Mouse (Mus musculus): Measurements from ENCODE around the gene Lif. TPM values are rescaled to one million over a fixed set of nuclear protein-coding genes. Genes with fewer than 3 reads are reported as not detected.

Gene Lif
- polyA plus RNA-seq, 1 experiment from 2014 or later = not detected

- no peak for ATAC-seq (ENCODE audit: low read depth)
- no peak overlapping the region for H3K9ac ChIP-seq (replicated peaks; ENCODE audit: low read depth, low read length)
- H3K4me2 ChIP-seq (ENCODE audit: low read depth, low read length) = no peak overlapping the region
- H3K4me1 ChIP-seq (ENCODE audit: control insufficient read depth, insufficient read depth, low read length) = no peaks in the 10 kb centered on the region
- H3K27me3 ChIP-seq (ENCODE audit: control insufficient read depth, insufficient read depth, low read length) = no peaks in the 10 kb centered on the region
- 65% methylated on average over 2 of the region's 2 CpGs for WGBS
- H3K36me3 ChIP-seq (ENCODE audit: control insufficient read depth, insufficient read depth, low read length) = no peaks in the 10 kb centered on the region
- no peaks in the 10 kb centered on the region for H3K9me3 ChIP-seq (ENCODE audit: control insufficient read depth, low read length)
- H3K27ac ChIP-seq (ENCODE audit: low read depth, low read length) = no peak overlapping the region
- no peak overlapping the region for H3K4me3 ChIP-seq (ENCODE audit: low read depth, low read length)
Observed at GRCm38 (mm10) chr11:4224223-4224622, 33.1 kb upstream of the Lif start.

GRCm38 (mm10) chr11:4226569-4227325, 30.6 kb upstream of the Lif start:
- H3K9me3 ChIP-seq (ENCODE audit: control insufficient read depth, low read length) = no peaks in the 10 kb centered on the region
- 81% methylated on average over 5 of the region's 5 CpGs for WGBS
- H3K9ac ChIP-seq (replicated peaks; ENCODE audit: low read depth, low read length) = no peak overlapping the region
- no peak for ATAC-seq (ENCODE audit: low read depth)
- H3K27me3 ChIP-seq (ENCODE audit: control insufficient read depth, insufficient read depth, low read length) = no peaks in the 10 kb centered on the region
- H3K36me3 ChIP-seq (ENCODE audit: control insufficient read depth, insufficient read depth, low read length) = no peaks in the 10 kb centered on the region
- no peaks in the 10 kb centered on the region for H3K4me1 ChIP-seq (ENCODE audit: control insufficient read depth, insufficient read depth, low read length)
- no peak overlapping the region for H3K27ac ChIP-seq (ENCODE audit: low read depth, low read length)
- H3K4me3 ChIP-seq (ENCODE audit: low read depth, low read length) = no peak overlapping the region
- H3K4me2 ChIP-seq (ENCODE audit: low read depth, low read length) = no peak overlapping the region

GRCm38 (mm10) chr11:4228463-4228862, 28.9 kb upstream of the Lif start:
- 50% methylated on average over 8 of the region's 8 CpGs for WGBS
- ATAC-seq (ENCODE audit: low read depth) = no peak
- Histone ChIP-seq H3K9me3 (ENCODE audit: control insufficient read depth, low read length) (no peaks in the 10 kb centered on the region), H3K27ac (ENCODE audit: low read depth, low read length) (no peak overlapping the region), H3K4me1 (ENCODE audit: control insufficient read depth, insufficient read depth, low read length) (no peaks in the 10 kb centered on the region), H3K36me3 (ENCODE audit: control insufficient read depth, insufficient read depth, low read length) (no peaks in the 10 kb centered on the region), H3K4me2 (ENCODE audit: low read depth, low read length) (no peak overlapping the region), H3K4me3 (ENCODE audit: low read depth, low read length) (no peak overlapping the region), H3K27me3 (ENCODE audit: control insufficient read depth, insufficient read depth, low read length) (no peaks in the 10 kb centered on the region), H3K9ac (replicated peaks; ENCODE audit: low read depth, low read length) (no peak overlapping the region)

GRCm38 (mm10) chr11:4229841-4230240, 27.5 kb upstream of the Lif start:
- Histone ChIP-seq H3K4me1 (ENCODE audit: control insufficient read depth, insufficient read depth, low read length) (no peaks in the 10 kb centered on the region), H3K36me3 (ENCODE audit: control insufficient read depth, insufficient read depth, low read length) (no peaks in the 10 kb centered on the region), H3K4me2 (ENCODE audit: low read depth, low read length) (no peak overlapping the region), H3K27ac (ENCODE audit: low read depth, low read length) (no peak overlapping the region), H3K9me3 (ENCODE audit: control insufficient read depth, low read length) (no peaks in the 10 kb centered on the region), H3K4me3 (ENCODE audit: low read depth, low read length) (no peak overlapping the region), H3K9ac (replicated peaks; ENCODE audit: low read depth, low read length) (no peak overlapping the region), H3K27me3 (ENCODE audit: control insufficient read depth, insufficient read depth, low read length) (no peaks in the 10 kb centered on the region)
- 67% methylated on average over 4 of the region's 4 CpGs for WGBS
- no peak for ATAC-seq (ENCODE audit: low read depth)

GRCm38 (mm10) chr11:4231435-4231834, 25.9 kb upstream of the Lif start:
- WGBS = 92% methylated on average over 2 of the region's 2 CpGs
- Histone ChIP-seq H3K27me3 (ENCODE audit: control insufficient read depth, insufficient read depth, low read length) (no peaks in the 10 kb centered on the region), H3K36me3 (ENCODE audit: control insufficient read depth, insufficient read depth, low read length) (no peaks in the 10 kb centered on the region), H3K4me3 (ENCODE audit: low read depth, low read length) (no peak overlapping the region), H3K9me3 (ENCODE audit: control insufficient read depth, low read length) (no peaks in the 10 kb centered on the region), H3K27ac (ENCODE audit: low read depth, low read length) (no peak overlapping the region), H3K4me1 (ENCODE audit: control insufficient read depth, insufficient read depth, low read length) (no peaks in the 10 kb centered on the region), H3K4me2 (ENCODE audit: low read depth, low read length) (no peak overlapping the region), H3K9ac (replicated peaks; ENCODE audit: low read depth, low read length) (no peak overlapping the region)
- ATAC-seq (ENCODE audit: low read depth) = no peak

- no peak overlapping the region for H3K4me3 ChIP-seq (ENCODE audit: low read depth, low read length)
- no peaks in the 10 kb centered on the region for H3K9me3 ChIP-seq (ENCODE audit: control insufficient read depth, low read length)
- H3K4me2 ChIP-seq (ENCODE audit: low read depth, low read length) = no peak overlapping the region
- H3K36me3 ChIP-seq (ENCODE audit: control insufficient read depth, insufficient read depth, low read length) = no peaks in the 10 kb centered on the region
- ATAC-seq (ENCODE audit: low read depth) = no peak
- 70% methylated on average over 12 of the region's 12 CpGs for WGBS
- no peaks in the 10 kb centered on the region for H3K27me3 ChIP-seq (ENCODE audit: control insufficient read depth, insufficient read depth, low read length)
- H3K4me1 ChIP-seq (ENCODE audit: control insufficient read depth, insufficient read depth, low read length) = no peaks in the 10 kb centered on the region
- H3K9ac ChIP-seq (replicated peaks; ENCODE audit: low read depth, low read length) = no peak overlapping the region
- no peak overlapping the region for H3K27ac ChIP-seq (ENCODE audit: low read depth, low read length)
Observed at GRCm38 (mm10) chr11:4232644-4233043, 24.7 kb upstream of the Lif start.

- Histone ChIP-seq H3K27me3 (ENCODE audit: control insufficient read depth, insufficient read depth, low read length) (no peaks in the 10 kb centered on the region), H3K4me2 (ENCODE audit: low read depth, low read length) (no peak overlapping the region), H3K36me3 (ENCODE audit: control insufficient read depth, insufficient read depth, low read length) (no peaks in the 10 kb centered on the region), H3K4me3 (ENCODE audit: low read depth, low read length) (no peak overlapping the region), H3K4me1 (ENCODE audit: control insufficient read depth, insufficient read depth, low read length) (no peaks in the 10 kb centered on the region), H3K27ac (ENCODE audit: low read depth, low read length) (no peak overlapping the region), H3K9me3 (ENCODE audit: control insufficient read depth, low read length) (no peaks in the 10 kb centered on the region), H3K9ac (replicated peaks; ENCODE audit: low read depth, low read length) (no peak overlapping the region)
- ATAC-seq (ENCODE audit: low read depth) = no peak
- WGBS = 91% methylated on average over 6 of the region's 6 CpGs
Observed at GRCm38 (mm10) chr11:4235052-4235655, 22.2 kb upstream of the Lif start.

- H3K36me3 ChIP-seq (ENCODE audit: control insufficient read depth, insufficient read depth, low read length) = no peaks in the 10 kb centered on the region
- ATAC-seq (ENCODE audit: low read depth) = no peak
- 80% methylated on average over 16 of the region's 16 CpGs for WGBS
- no peak within 1 kb of the TSS for H3K4me2 ChIP-seq (ENCODE audit: low read depth, low read length)
- H3K9me3 ChIP-seq (ENCODE audit: control insufficient read depth, low read length) = no peaks in the 10 kb centered on the region
- H3K9ac ChIP-seq (replicated peaks; ENCODE audit: low read depth, low read length) = no peak within 1 kb of the TSS
- H3K4me3 ChIP-seq (ENCODE audit: low read depth, low read length) = no peak within 1 kb of the TSS
- no peaks in the 10 kb centered on the region for H3K4me1 ChIP-seq (ENCODE audit: control insufficient read depth, insufficient read depth, low read length)
- H3K27ac ChIP-seq (ENCODE audit: low read depth, low read length) = no peak within 1 kb of the TSS
- H3K27me3 ChIP-seq (ENCODE audit: control insufficient read depth, insufficient read depth, low read length) = no peaks in the 10 kb centered on the region
Observed at GRCm38 (mm10) chr11:4235665-4236545, 21.5 kb upstream of the Lif start, which contains the start of gene Osm. Osm (plus strand) TSS chr11:4236420.

Measured in neural tube, embryonic 14.5 days (tissue).